Mouse (Mus musculus): ENCODE measurements around the gene Ncf2. TPM values are rescaled to one million over a fixed set of nuclear protein-coding genes. Genes with fewer than 3 reads are reported as not detected.
A peak's percentile ranks its signal among the peaks of the same experiment; 100 is the strongest.
"Not testable (repeated sequence)": the region's sequence is repeated elsewhere in the genome, so short reads cannot be mapped to it uniquely, and the experiment has no call there.

The Ncf2 gene
- total RNA-seq (2017): 104 and 105 TPM in 2 replicates

- ATAC-seq (replicated peaks in 1 of 2; ENCODE audit: insufficient read depth in 1 of 2, low FRiP score in 2 of 2, low TSS enrichment in 1 of 2, low read depth in 1 of 2, poor library complexity in 2 of 2, severe bottlenecking in 2 of 2): peak; percentile 54 to 63; a peak in 3 of 4 replicates
Observed at GRCm38 (mm10) chr1:152799897-152800296, at the start of gene Ncf2. Gene Ncf2, plus strand, starts transcription at chr1:152800194.

GRCm38 (mm10) chr1:152750312-152750965, 49.6 kb upstream of the Ncf2 start, which contains the start of gene Apobec4:
Gene Apobec4, plus strand, starts transcription at chr1:152750551.
- ATAC-seq (replicated peaks in 1 of 2; ENCODE audit: insufficient read depth in 1 of 2, low FRiP score in 2 of 2, low TSS enrichment in 1 of 2, low read depth in 1 of 2, poor library complexity in 2 of 2, severe bottlenecking in 2 of 2): no peak

- ATAC-seq (replicated peaks in 1 of 2; ENCODE audit: insufficient read depth in 1 of 2, low FRiP score in 2 of 2, low TSS enrichment in 1 of 2, low read depth in 1 of 2, poor library complexity in 2 of 2, severe bottlenecking in 2 of 2): no peak
Observed at GRCm38 (mm10) chr1:152761791-152762190, 38.2 kb upstream of the Ncf2 start.

GRCm38 (mm10) chr1:152766032-152766772, 33.8 kb upstream of the Ncf2 start, which contains the start of the genes Rgl1 and Arpc5:
Gene Rgl1, minus strand, starts transcription at chr1:152766351.
Gene Arpc5, plus strand, starts transcription at chr1:152766542.
- peak; percentile 90 to 93 for ATAC-seq (replicated peaks in 1 of 2; ENCODE audit: insufficient read depth in 1 of 2, low FRiP score in 2 of 2, low TSS enrichment in 1 of 2, low read depth in 1 of 2, poor library complexity in 2 of 2, severe bottlenecking in 2 of 2)

GRCm38 (mm10) chr1:152766804-152767748, 32.9 kb upstream of the Ncf2 start:
- ATAC-seq (replicated peaks in 1 of 2; ENCODE audit: insufficient read depth in 1 of 2, low FRiP score in 2 of 2, low TSS enrichment in 1 of 2, low read depth in 1 of 2, poor library complexity in 2 of 2, severe bottlenecking in 2 of 2): no peak

GRCm38 (mm10) chr1:152767749-152768488, 32.1 kb upstream of the Ncf2 start:
- ATAC-seq (replicated peaks in 1 of 2; ENCODE audit: insufficient read depth in 1 of 2, low FRiP score in 2 of 2, low TSS enrichment in 1 of 2, low read depth in 1 of 2, poor library complexity in 2 of 2, severe bottlenecking in 2 of 2): peak; percentile 68 to 74

GRCm38 (mm10) chr1:152771016-152771415, 29.0 kb upstream of the Ncf2 start:
- no peak for ATAC-seq (replicated peaks in 1 of 2; ENCODE audit: insufficient read depth in 1 of 2, low FRiP score in 2 of 2, low TSS enrichment in 1 of 2, low read depth in 1 of 2, poor library complexity in 2 of 2, severe bottlenecking in 2 of 2)

GRCm38 (mm10) chr1:152774601-152775000, 25.4 kb upstream of the Ncf2 start:
- ATAC-seq (replicated peaks in 1 of 2; ENCODE audit: insufficient read depth in 1 of 2, low FRiP score in 2 of 2, low TSS enrichment in 1 of 2, low read depth in 1 of 2, poor library complexity in 2 of 2, severe bottlenecking in 2 of 2): peak; percentile 12 to 23; a peak in 2 of 4 replicates

- ATAC-seq (replicated peaks in 1 of 2; ENCODE audit: insufficient read depth in 1 of 2, low FRiP score in 2 of 2, low TSS enrichment in 1 of 2, low read depth in 1 of 2, poor library complexity in 2 of 2, severe bottlenecking in 2 of 2): peak; percentile 73 to 92
Observed at GRCm38 (mm10) chr1:152779071-152779737, 20.8 kb upstream of the Ncf2 start.

GRCm38 (mm10) chr1:152784620-152785019, 15.4 kb upstream of the Ncf2 start:
- ATAC-seq (replicated peaks in 1 of 2; ENCODE audit: insufficient read depth in 1 of 2, low FRiP score in 2 of 2, low TSS enrichment in 1 of 2, low read depth in 1 of 2, poor library complexity in 2 of 2, severe bottlenecking in 2 of 2): no peak

- not testable (repeated sequence) for ATAC-seq (replicated peaks in 1 of 2; ENCODE audit: insufficient read depth in 1 of 2, low FRiP score in 2 of 2, low TSS enrichment in 1 of 2, low read depth in 1 of 2, poor library complexity in 2 of 2, severe bottlenecking in 2 of 2)
Observed at GRCm38 (mm10) chr1:152785446-152785845, 14.5 kb upstream of the Ncf2 start.

- ATAC-seq (replicated peaks in 1 of 2; ENCODE audit: insufficient read depth in 1 of 2, low FRiP score in 2 of 2, low TSS enrichment in 1 of 2, low read depth in 1 of 2, poor library complexity in 2 of 2, severe bottlenecking in 2 of 2): peak in 1 of 2 experiments; percentile 74; a peak in 1 of 4 replicates
Observed at GRCm38 (mm10) chr1:152786953-152787352, 13.0 kb upstream of the Ncf2 start.

GRCm38 (mm10) chr1:152788121-152788660, 11.8 kb upstream of the Ncf2 start:
- ATAC-seq (replicated peaks in 1 of 2; ENCODE audit: insufficient read depth in 1 of 2, low FRiP score in 2 of 2, low TSS enrichment in 1 of 2, low read depth in 1 of 2, poor library complexity in 2 of 2, severe bottlenecking in 2 of 2): no peak

- peak; percentile 71 to 75 for ATAC-seq (replicated peaks in 1 of 2; ENCODE audit: insufficient read depth in 1 of 2, low FRiP score in 2 of 2, low TSS enrichment in 1 of 2, low read depth in 1 of 2, poor library complexity in 2 of 2, severe bottlenecking in 2 of 2)
Observed at GRCm38 (mm10) chr1:152790254-152790653, 9.7 kb upstream of the Ncf2 start.

- ATAC-seq (replicated peaks in 1 of 2; ENCODE audit: insufficient read depth in 1 of 2, low FRiP score in 2 of 2, low TSS enrichment in 1 of 2, low read depth in 1 of 2, poor library complexity in 2 of 2, severe bottlenecking in 2 of 2): no peak
Observed at GRCm38 (mm10) chr1:152790821-152791220, 9.2 kb upstream of the Ncf2 start.

GRCm38 (mm10) chr1:152791269-152791668, 8.7 kb upstream of the Ncf2 start:
- no peak for ATAC-seq (replicated peaks in 1 of 2; ENCODE audit: insufficient read depth in 1 of 2, low FRiP score in 2 of 2, low TSS enrichment in 1 of 2, low read depth in 1 of 2, poor library complexity in 2 of 2, severe bottlenecking in 2 of 2)

All from hematopoietic stem cell, adult 5-6 weeks (primary cell).